Mouse (Mus musculus): ENCODE measurements around the gene Rere. TPM values are rescaled to one million over a fixed set of nuclear protein-coding genes. Genes with fewer than 3 reads are reported as not detected.
A peak's percentile ranks its signal among the peaks of the same experiment; 100 is the strongest.
"Not testable (repeated sequence)": the region's sequence is repeated elsewhere in the genome, so short reads cannot be mapped to it uniquely, and the experiment has no call there.

Rere gene
- polyA plus RNA-seq, 2 experiments: 4.8 to 5.1 TPM

- Histone ChIP-seq H3K4me2 (ENCODE audit: low read depth) (peak overlapping the region; percentile 91), H3K4me3 (ENCODE audit: insufficient read depth in 1 of 2, low read depth in 2 of 2, low read length in 2 of 2) (peak overlapping the region; percentile 16 to 90; a peak in 2 of 4 replicates), H3K9me3 (ENCODE audit: control insufficient read depth, low read length) (no peaks in the 10 kb centered on the region), H3K9ac (replicated peaks) (peak overlapping the region; percentile 96; the same call in 1 of the 2 replicates), H3K27ac (no peak overlapping the region), H3K27me3 (ENCODE audit: control insufficient read depth, insufficient read depth, low read length) (no peaks in the 10 kb centered on the region), H3K4me1 (replicated peaks; ENCODE audit: control insufficient read depth in 2 of 2, insufficient read depth in 2 of 2, low read length in 1 of 2) (peaks cover 11 to 18% of the 10 kb centered on the region in 2 experiments), H3K36me3 (replicated peaks; ENCODE audit: control insufficient read depth, insufficient read depth, low read depth) (no peaks in the 10 kb centered on the region)
- TF ChIP-seq CTCF (IDR thresholded peaks at IDR 0.05; ENCODE audit: low read depth) (no peak), EP300 (IDR thresholded peaks at IDR 0.05; ENCODE audit: low read depth) (no peak)
- 22% methylated on average over 5 of the region's 5 CpGs for WGBS (ENCODE audit: insufficient replicate concordance)
- DNase-seq (ENCODE audit: low read depth in 3 of 3, low spot score in 3 of 3): no peak
- ATAC-seq (ENCODE audit: insufficient read depth): no peak
Measured at GRCm38 (mm10) chr4:150282631-150283334, 1.3 kb downstream of the Rere start.

GRCm38 (mm10) chr4:150283335-150283638 lies 1.8 kb downstream of the Rere start:
- ATAC-seq (ENCODE audit: insufficient read depth) (no peak), DNase-seq (ENCODE audit: low read depth in 3 of 3, low spot score in 3 of 3) (no peak)
- TF ChIP-seq EP300 (IDR thresholded peaks at IDR 0.05; ENCODE audit: low read depth) (no peak), CTCF (IDR thresholded peaks at IDR 0.05; ENCODE audit: low read depth) (no peak)
- no peaks in the 10 kb centered on the region for H3K9me3 ChIP-seq (ENCODE audit: control insufficient read depth, low read length)
- H3K27ac ChIP-seq: no peak overlapping the region
- H3K36me3 ChIP-seq (replicated peaks; ENCODE audit: control insufficient read depth, insufficient read depth, low read depth): no peaks in the 10 kb centered on the region
- H3K4me3 ChIP-seq (ENCODE audit: insufficient read depth in 1 of 2, low read depth in 2 of 2, low read length in 2 of 2): peak overlapping the region in 1 of 2 experiments; percentile 16; a peak in 1 of 4 replicates
- peaks cover 11 to 18% of the 10 kb centered on the region in 2 experiments for H3K4me1 ChIP-seq (replicated peaks; ENCODE audit: control insufficient read depth in 2 of 2, insufficient read depth in 2 of 2, low read length in 1 of 2)
- H3K9ac ChIP-seq (replicated peaks): no peak overlapping the region
- WGBS (ENCODE audit: insufficient replicate concordance): 48% methylated on average over 2 of the region's 2 CpGs
- H3K27me3 ChIP-seq (ENCODE audit: control insufficient read depth, insufficient read depth, low read length): no peaks in the 10 kb centered on the region
- H3K4me2 ChIP-seq (ENCODE audit: low read depth): peak overlapping the region; percentile 91

- 33% methylated on average over 6 of the region's 6 CpGs for WGBS (ENCODE audit: insufficient replicate concordance)
- Histone ChIP-seq H3K4me3 (ENCODE audit: insufficient read depth in 1 of 2, low read depth in 2 of 2, low read length in 2 of 2) (no peak overlapping the region), H3K9ac (replicated peaks) (no peak overlapping the region), H3K27ac (no peak overlapping the region), H3K36me3 (replicated peaks; ENCODE audit: control insufficient read depth, insufficient read depth, low read depth) (no peaks in the 10 kb centered on the region), H3K4me1 (replicated peaks; ENCODE audit: control insufficient read depth in 2 of 2, insufficient read depth in 2 of 2, low read length in 1 of 2) (peaks cover 11 to 18% of the 10 kb centered on the region in 2 experiments), H3K4me2 (ENCODE audit: low read depth) (peak overlapping the region; percentile 91), H3K27me3 (ENCODE audit: control insufficient read depth, insufficient read depth, low read length) (no peaks in the 10 kb centered on the region), H3K9me3 (ENCODE audit: control insufficient read depth, low read length) (no peaks in the 10 kb centered on the region)
- peak; percentile 23; the same call in 1 of the 2 replicates for TF ChIP-seq CTCF (IDR thresholded peaks at IDR 0.05; ENCODE audit: low read depth)
- no peak for TF ChIP-seq EP300 (IDR thresholded peaks at IDR 0.05; ENCODE audit: low read depth)
- DNase-seq (ENCODE audit: low read depth in 3 of 3, low spot score in 3 of 3): no peak
- ATAC-seq (ENCODE audit: insufficient read depth): no peak
Measured at GRCm38 (mm10) chr4:150283993-150284392, 2.5 kb downstream of the Rere start.

GRCm38 (mm10) chr4:150286980-150287379 lies 5.5 kb downstream of the Rere start:
- Histone ChIP-seq H3K4me1 (replicated peaks; ENCODE audit: control insufficient read depth in 2 of 2, insufficient read depth in 2 of 2, low read length in 1 of 2) (peaks cover 7 to 14% of the 10 kb centered on the region in 2 experiments; a peak in 2 of 4 replicates), H3K27ac (no peak overlapping the region), H3K9me3 (ENCODE audit: control insufficient read depth, low read length) (no peaks in the 10 kb centered on the region), H3K27me3 (ENCODE audit: control insufficient read depth, insufficient read depth, low read length) (no peaks in the 10 kb centered on the region), H3K9ac (replicated peaks) (no peak overlapping the region), H3K36me3 (replicated peaks; ENCODE audit: control insufficient read depth, insufficient read depth, low read depth) (no peaks in the 10 kb centered on the region), H3K4me2 (ENCODE audit: low read depth) (no peak overlapping the region), H3K4me3 (ENCODE audit: insufficient read depth in 1 of 2, low read depth in 2 of 2, low read length in 2 of 2) (no peak overlapping the region)
- no peak for TF ChIP-seq EP300 (IDR thresholded peaks at IDR 0.05; ENCODE audit: low read depth)
- TF ChIP-seq CTCF (IDR thresholded peaks at IDR 0.05; ENCODE audit: low read depth): no peak
- DNase-seq (ENCODE audit: low read depth in 3 of 3, low spot score in 3 of 3) (no peak), ATAC-seq (ENCODE audit: insufficient read depth) (no peak)
- 75% methylated on average over 8 of the region's 8 CpGs for WGBS (ENCODE audit: insufficient replicate concordance)

- H3K4me1 ChIP-seq (replicated peaks; ENCODE audit: control insufficient read depth in 2 of 2, insufficient read depth in 2 of 2, low read length in 1 of 2): peaks cover 7 to 10% of the 10 kb centered on the region in 2 experiments; a peak in 2 of 4 replicates
- DNase-seq (ENCODE audit: low read depth in 3 of 3, low spot score in 3 of 3); ATAC-seq (ENCODE audit: insufficient read depth): not testable (repeated sequence)
Measured at GRCm38 (mm10) chr4:150287463-150287862, 6.0 kb downstream of the Rere start.

More at GRCm38 (mm10) chr4:150287463-150287862, 6.0 kb downstream of the Rere start:
- 51% methylated on average over 1 of the region's 1 CpGs for WGBS (ENCODE audit: insufficient replicate concordance)
- not testable (repeated sequence) for H3K9ac ChIP-seq (replicated peaks); H3K4me3 ChIP-seq (ENCODE audit: insufficient read depth in 1 of 2, low read depth in 2 of 2, low read length in 2 of 2); H3K4me2 ChIP-seq (ENCODE audit: low read depth); H3K36me3 ChIP-seq (replicated peaks; ENCODE audit: control insufficient read depth, insufficient read depth, low read depth); H3K9me3 ChIP-seq (ENCODE audit: control insufficient read depth, low read length); H3K27ac ChIP-seq; H3K27me3 ChIP-seq (ENCODE audit: control insufficient read depth, insufficient read depth, low read length)

All from liver, embryonic 14.5 days (tissue).